Mouse (Mus musculus) CD4-positive helper T cell, adult 2 months (primary cell): ENCODE results near the gene Adap1.
A peak's percentile ranks its signal among the peaks of the same experiment; 100 is the strongest.

Source experiments
- DNase-seq: peaks from one replicate; pipeline ENCODE4 v3.0.0-alpha.2; 2012; ENCODE audit warnings: low read depth, missing footprints, low spot score

Gene Adap1

GRCm38 (mm10) chr5:139325395-139325966 is at the start of gene Adap1:
Gene Adap1 (minus strand): TSS chr5:139325622.
- peak; percentile 80 for DNase-seq

DNA sequence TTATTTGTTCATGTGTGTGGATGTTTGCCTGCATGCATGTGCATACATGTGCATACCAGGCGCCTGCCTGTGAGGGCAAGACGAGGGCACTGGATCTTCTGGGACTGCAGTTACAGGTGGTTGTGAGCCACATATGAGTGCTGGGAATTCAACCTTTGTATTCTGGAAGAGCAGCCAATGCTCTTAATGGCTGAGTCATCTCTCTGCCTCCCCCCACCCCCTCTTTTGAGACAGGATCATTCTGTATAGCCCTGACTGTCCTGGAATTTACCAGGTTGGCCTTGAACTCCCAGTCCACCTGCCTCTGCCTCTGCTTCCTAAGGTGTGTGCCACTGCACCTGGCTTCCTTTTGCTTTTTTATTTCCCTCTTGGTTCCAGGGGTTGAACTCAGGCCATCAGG is 49.4 kb upstream of the Adap1 start:
- DNase-seq: no peak

- no peak for DNase-seq
Measured at GRCm38 (mm10) chr5:139373889-139374444, 48.5 kb upstream of the Adap1 start.

GRCm38 (mm10) chr5:139373126-139373525 is 47.7 kb upstream of the Adap1 start:
- no peak for DNase-seq

- DNase-seq: peak; percentile 93
Measured at GRCm38 (mm10) chr5:139371631-139372401, 46.4 kb upstream of the Adap1 start.

DNA sequence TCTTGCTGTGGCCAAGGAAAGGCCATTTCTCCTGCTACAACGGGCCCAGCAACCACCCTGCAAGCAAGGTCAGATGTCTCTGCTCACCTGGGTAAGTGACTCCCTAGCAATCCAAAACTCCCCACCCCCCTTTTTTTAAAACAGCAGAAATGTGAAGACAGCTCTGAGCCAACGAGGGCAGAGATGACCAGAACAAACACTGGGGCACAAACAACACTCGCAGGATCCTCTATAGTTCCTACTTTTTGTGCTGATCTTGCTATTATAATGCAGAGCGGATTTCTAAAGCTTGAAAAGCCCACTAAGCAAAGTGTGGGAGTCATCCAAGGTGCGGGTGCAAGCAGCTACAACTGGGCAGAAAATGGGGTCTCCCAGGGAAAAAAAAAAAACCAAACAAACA is 45.7 kb upstream of the Adap1 start:
- no peak for DNase-seq

GRCm38 (mm10) chr5:139370336-139370735 is 44.9 kb upstream of the Adap1 start:
- DNase-seq: no peak

DNA sequence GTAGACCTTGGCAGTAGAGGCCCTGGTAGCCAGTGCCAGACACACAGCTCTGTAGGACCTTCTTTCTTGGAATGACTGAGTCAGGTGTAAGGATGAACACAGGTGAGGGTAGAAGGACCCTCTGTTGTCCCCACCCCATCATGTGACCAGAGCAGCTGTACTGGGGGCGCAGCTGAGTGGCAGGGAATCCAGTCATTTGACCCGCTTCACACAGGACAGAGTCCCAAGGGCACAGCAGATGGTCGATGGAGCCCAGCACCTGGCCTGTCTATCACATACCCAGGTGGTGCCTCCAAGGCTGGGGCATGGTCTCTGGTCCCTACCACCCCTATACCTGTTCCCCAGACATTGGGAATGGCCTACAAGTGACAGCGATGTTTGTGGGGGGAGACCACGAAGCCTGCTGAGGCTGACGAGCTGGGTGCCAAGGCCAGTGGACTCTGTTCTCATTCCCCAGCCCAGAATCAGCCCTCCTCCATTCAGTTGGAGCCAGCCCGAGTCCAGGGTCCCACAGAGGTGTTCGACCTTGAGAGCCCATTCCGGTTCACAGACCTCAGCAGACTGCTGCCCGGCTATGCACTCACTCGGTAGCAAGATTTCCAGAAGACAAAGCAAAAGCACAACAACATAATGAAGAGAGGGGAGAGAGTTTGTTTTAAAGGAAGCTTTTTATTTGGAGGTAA is 43.4 kb upstream of the Adap1 start:
- no peak for DNase-seq

DNA sequence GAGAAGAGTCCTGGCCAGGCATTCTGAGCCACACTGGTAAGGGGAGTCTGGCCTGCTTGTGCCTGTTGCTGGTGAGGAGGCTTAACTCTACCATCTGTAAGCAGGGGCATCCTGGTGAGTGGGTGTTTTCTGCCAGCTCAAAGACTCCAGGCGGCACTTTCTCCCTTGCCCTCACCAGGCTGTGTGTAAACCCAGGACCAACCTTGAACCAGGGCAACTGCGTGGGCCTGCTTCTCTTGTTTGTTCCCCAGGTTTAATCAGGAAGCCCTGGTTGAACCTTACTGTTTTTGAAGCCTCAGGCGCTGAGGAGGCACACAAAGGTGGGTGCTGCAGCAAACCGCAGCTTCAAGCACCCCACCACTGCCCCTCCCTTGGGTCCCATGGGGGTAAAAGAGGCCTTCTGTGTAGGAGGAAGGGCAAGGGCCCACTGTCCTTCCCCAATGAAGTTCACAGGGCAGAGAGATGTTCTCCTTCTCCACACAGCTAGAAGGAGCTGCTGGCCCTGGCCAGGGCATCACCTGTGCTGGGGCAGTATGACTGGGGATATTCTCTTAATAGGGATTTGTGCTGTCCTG is 42.5 kb upstream of the Adap1 start:
- peak; percentile 43 for DNase-seq

DNA sequence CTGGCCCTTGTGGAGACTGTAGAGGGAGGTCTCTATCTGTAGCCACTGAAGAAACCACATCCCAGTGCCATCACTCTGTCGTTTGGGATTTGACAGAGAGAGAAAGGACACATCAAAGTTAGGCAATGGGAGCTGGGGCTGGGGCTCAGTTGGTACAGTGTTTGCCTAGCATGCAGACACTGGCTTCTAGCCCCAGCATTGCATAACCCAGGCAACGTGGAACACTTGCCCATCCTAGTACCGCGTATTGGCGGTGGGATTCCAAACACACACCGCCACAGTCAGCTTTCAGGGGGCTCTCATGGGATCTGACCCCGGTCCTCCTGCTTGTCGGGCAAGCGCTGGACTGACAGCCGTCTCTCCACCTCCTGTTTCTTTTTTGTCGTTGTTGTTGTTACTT is 41.1 kb upstream of the Adap1 start:
- no peak for DNase-seq

DNA sequence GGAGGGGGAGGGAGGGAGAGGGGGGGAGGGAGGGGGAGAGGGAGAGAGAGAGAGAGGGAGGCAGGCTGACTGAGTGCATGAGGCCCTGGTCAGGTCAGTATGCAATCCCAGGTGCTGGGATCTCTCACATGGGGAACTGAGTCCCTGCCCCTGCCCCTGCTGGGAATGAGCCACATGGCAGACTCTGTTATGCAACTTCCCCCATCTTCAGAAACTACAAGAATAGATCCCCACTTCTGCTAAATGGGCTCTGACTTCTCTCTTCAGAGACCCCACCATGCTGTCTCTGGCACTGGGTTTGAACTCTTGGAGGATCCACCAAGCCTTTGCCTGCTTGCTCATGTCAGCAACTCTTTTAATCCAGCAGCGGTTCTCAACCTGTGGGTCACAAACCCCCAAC is 40.4 kb upstream of the Adap1 start:
- no peak for DNase-seq

DNA sequence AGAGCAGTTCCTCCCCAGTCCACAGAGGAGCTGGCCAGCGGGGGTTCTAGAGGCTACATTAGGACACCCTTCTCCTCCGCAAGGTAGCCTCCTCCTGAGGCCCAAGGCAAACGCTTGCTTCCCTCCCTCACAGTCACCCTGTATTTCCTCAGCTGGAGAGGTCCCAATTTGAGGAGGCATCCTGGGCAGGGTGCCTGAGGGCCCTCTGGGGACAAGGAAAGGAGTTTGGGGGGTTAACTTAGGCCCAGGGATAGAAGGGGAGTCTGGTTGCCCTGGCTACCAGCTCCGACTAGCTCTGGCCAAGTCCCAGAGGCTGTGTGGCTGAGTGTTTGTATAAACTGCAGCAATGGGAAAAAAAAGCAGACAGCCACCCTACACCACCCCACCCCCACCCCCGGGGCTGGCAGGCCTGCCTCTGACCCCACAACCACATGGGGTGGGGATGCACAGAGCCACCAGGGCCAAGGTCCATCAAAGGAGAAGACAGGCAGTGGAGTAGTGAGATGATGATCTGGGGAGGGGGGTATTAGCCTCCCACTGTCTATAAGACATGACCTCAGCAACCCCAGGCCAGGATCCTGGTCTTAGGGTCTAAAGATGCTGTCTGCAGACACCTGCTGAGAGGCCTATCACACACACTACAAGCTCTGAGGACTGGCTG is 39.6 kb upstream of the Adap1 start:
- DNase-seq: no peak

DNA sequence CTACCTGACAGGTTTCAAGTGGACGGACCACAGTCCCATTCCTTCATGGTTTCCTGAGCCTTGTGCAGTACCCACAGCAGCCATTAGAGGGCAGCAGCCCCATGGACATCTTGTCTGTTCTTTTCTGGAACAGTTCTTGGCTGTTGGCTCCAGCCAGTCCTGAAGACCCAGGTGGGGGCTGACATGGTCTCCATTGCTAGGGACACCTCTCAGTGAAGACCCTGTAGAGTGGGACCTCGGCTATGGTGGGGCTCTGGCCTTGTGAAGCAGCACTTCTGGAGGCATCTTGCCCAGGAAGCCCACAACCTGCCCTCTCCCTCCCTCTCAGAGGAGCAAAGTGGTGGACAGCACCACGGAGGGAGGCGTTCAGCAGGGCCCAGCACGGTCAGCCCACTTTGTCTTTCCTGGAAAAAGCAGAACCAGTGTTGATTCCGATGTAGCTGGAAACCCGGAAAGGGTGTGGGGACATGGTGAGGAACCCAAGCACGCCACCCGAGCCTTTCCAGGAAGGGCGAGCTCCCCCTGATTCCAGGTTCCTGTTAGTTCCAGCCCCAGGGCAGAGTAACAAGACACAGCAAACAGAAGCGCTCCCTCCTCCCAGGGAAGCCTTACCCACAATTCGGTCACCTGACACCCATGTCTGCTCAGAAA is 39.0 kb upstream of the Adap1 start:
- DNase-seq: peak; percentile 78

GRCm38 (mm10) chr5:139363858-139364257 is 38.4 kb upstream of the Adap1 start:
- no peak for DNase-seq

DNA sequence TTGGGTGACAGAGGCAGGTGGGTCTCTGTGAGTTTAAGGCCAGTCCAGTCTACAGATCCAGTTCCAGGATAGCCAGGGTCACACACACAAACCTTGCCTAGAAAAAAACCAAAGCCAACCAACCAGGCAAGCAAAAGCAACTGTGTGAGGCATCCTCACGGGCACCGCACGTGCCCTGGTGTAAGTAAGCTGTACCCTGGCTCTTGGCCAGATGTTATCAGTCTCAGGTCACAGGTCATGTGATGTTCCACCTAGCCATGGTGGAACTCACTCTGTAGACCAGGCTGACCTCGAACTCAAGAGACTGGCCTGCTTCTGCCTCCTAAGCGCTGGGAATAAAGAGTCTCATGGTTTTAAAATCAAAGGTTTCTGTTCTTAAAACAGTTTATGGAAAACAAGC is 33.8 kb upstream of the Adap1 start:
- no peak for DNase-seq

GRCm38 (mm10) chr5:139358653-139359052 is 33.2 kb upstream of the Adap1 start:
- DNase-seq: peak; percentile 33

- DNase-seq: peak; percentile 65
Measured at GRCm38 (mm10) chr5:139355235-139355772, 29.9 kb upstream of the Adap1 start.

GRCm38 (mm10) chr5:139353946-139354345 is 28.5 kb upstream of the Adap1 start:
- DNase-seq: no peak

DNA sequence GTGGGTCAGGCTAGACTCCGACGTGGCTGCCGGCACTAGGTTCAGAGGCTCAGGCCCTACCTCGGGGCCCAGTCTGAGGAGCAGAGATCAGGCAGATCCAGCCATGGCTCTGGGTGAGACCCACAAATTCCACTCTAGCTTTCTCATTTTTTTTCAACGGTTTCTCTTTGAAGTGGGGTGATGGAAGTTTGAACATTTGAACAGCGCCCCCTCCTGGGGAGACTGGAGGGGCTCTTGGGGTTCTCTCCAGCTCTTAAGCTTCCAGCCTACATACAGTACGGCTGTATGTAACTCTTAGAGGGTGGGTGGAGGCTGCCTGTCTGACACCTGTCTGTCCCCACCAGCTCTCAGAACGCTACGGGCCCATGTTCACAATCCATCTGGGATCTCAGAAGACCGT is 28.1 kb upstream of the Adap1 start:
- DNase-seq: peak; percentile 65

DNA sequence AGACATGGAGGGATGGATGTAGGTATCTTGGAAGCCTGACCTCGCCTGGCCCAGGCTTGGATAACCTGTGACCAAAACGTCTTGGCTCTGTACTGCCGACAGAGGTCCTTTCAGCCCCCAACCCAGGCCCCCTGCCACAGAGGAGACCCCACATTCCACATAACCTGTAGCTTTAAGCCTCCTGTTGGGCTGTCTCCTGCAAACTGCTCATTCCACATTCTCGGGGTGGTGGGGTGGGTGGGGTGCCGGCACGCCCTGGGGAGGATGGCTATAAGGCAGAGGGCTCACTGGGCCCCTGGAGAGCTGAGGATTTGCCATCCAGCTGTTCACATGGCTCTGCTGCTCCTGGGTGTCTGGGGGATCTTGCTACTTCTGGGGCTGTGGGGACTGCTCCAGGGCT is 26.9 kb upstream of the Adap1 start, which contains the start of gene Cyp2w1:
Cyp2w1 (plus strand) TSS at position 301 of the 400 bp plus-strand sequence.
- DNase-seq: no peak

DNA sequence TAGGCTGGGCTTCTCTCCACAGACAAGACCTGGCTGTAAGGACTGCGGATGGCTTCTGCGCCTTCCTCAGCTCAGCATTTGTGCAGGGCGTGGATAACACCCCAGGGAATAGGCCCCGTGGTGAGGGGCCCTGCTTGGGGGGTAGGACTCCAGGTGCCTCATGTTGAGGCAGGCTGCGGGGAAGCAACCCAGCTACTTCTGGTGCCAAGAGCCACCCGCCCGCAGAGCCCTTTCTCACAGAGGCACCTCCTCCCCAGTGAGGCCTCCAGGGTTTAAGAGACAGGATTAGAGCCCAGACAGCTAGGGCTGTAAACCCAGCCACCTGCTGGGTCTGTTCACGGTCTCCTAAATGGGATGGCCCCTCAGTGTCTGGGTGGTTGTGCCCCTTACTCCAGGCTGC is 26.2 kb upstream of the Adap1 start:
- no peak for DNase-seq
